Mouse (Mus musculus): ENCODE results near the gene Tsc22d4. TPM values are rescaled to one million over a fixed set of nuclear protein-coding genes. Genes with fewer than 3 reads are reported as not detected.
"Not testable (repeated sequence)": the region's sequence is repeated elsewhere in the genome, so short reads cannot be mapped to it uniquely, and the experiment has no call there.

The Tsc22d4 gene
- total RNA-seq, 2 experiments from 2014 or later, result 240 to 253 TPM

- DNase-seq, result peak; percentile 75 to 87
These were observed 4.3 kb upstream of the Tsc22d4 start, which contains the start of gene Nyap1 for GRCm38 (mm10) chr5:137741023-137741931. Nyap1 (minus strand) TSS chr5:137741607.

DNA sequence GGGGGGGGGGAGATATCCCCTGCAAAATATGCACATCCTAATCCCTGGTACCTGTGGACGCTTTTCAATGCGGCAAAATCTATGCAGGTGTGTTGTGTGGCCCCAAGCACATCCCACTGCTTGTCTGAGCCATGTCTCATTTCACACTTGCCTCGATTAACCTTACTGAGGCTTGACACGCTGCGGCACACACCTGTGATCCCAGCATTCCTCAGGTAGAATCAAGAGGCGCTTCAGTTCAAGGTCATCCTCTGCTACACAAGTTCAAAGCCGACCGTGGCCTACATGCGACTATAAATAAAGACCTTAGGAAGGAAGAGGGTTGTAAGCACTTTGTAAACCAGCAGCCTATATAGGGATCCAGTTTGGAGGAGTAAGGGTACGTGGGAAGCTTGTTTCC is 3.5 kb upstream of the Tsc22d4 start:
- DNase-seq, result no peak

GRCm38 (mm10) chr5:137742836-137743235 is 2.7 kb upstream of the Tsc22d4 start:
- DNase-seq, result no peak

DNA sequence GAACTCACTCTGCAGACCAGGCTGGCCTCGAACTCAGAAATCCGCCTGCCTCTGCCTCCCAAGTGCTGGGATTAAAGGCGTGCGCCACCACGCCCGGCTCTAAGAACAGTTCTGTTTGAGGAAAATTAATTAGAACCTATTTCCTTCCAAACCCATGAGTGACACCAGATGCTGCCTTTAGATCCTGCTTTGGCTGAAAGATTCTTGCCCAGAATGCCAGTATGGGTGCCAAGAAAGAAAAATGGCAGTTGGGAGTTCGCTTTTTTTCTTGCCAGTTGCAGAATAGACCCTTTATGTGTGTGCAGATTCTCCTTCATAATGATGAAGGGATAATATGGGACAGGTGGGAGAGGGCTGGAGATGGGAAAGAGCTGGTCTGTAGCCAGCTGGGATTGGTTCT is 1.3 kb upstream of the Tsc22d4 start:
- no peak for DNase-seq

DNA sequence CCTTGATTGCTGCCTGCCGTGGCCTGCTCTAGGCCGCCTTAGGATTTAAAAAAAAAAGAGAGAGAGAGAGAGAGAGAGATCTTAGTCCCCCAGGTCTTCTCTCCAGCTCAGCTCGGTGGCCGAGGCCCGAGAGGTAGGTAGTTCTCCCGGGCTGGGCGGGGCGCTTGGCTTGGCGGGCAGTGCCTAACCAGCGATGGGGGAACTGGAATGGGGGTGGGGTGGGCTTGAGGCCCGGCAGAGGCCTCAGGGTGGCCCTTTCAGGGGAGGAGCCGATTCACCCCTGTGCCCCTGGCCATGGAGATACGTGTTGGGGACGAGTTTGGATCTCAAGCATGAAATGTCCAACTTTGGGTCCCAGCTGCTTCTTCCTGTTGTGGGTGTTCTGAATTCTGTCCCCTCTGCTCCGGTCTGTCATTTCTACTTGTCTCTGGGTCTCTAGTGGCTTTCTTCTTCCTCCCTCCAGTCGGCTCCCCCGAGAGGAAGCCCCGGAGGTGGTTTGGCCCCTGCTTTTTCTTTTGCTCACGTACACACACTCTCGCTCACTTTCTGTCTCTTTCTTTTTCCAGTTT is 836 bp downstream of the Tsc22d4 start:
- DNase-seq, result peak; percentile 82 to 85

- DNase-seq, result no peak
These were observed 1.4 kb downstream of the Tsc22d4 start for GRCm38 (mm10) chr5:137746851-137747325.

DNA sequence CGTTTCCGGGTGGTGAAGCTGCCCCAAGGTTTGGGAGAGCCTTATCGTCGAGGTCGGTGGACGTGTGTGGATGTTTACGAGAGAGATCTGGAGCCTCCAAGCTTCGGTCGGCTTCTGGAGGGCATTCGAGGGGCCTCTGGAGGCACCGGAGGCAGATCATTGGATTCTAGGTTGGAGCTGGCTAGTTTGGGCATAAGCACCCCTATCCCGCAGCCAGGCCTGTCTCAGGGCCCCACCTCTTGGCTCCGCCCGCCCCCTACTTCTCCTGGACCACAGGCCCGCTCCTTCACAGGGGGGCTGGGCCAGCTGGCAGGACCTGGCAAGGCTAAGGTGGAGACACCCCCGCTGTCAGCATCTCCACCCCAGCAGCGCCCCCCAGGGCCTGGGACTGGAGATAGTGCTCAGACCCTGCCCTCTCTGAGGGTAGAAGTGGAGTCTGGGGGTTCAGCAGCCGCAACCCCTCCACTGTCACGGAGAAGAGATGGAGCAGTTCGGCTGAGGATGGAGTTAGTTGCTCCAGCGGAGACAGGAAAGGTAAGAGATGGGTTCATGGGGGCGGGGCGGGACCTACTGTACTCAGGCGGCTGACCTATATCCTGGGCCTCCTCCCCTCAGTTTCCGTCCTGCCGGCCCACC is 1.9 kb downstream of the Tsc22d4 start:
- peak; percentile 72 to 76 for DNase-seq

DNA sequence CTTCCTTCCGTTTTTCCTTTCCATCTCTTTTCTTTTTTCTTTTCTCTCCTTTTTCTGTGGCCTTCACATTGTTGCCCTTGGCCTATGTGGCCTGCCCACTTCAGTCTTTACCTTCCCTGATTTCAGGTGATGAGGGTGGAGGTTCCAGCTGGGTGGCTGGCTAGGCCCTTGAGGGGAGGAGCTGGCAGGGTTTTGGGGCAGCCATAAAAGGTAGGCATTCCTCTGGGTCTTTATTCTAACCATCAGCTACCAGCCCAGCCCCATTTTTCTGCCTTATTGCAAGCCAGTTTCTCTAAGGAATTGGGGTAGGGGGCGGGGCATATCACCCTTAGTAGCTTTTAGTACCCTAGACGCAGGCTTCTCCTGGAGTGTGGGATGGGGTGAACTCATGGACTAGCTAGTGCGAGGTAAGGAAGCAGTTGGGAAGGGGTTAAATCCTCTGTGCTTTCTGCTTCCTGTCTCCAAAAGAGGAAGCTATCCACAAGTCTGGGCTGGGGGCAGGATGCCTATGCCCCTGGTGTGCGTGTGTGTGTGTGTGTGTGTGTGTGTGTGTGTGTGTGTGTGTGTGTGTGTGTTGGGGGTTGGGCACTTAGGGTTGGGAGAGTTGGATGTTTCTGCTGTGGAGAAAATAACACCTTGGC is 2.7 kb downstream of the Tsc22d4 start:
- DNase-seq, result peak; percentile 54 to 68

- peak; percentile 49 to 53 for DNase-seq
These were observed 3.8 kb downstream of the Tsc22d4 start for GRCm38 (mm10) chr5:137749196-137749836.

- DNase-seq, result not testable (repeated sequence)
These were observed 4.7 kb downstream of the Tsc22d4 start for GRCm38 (mm10) chr5:137750212-137750611.

DNA sequence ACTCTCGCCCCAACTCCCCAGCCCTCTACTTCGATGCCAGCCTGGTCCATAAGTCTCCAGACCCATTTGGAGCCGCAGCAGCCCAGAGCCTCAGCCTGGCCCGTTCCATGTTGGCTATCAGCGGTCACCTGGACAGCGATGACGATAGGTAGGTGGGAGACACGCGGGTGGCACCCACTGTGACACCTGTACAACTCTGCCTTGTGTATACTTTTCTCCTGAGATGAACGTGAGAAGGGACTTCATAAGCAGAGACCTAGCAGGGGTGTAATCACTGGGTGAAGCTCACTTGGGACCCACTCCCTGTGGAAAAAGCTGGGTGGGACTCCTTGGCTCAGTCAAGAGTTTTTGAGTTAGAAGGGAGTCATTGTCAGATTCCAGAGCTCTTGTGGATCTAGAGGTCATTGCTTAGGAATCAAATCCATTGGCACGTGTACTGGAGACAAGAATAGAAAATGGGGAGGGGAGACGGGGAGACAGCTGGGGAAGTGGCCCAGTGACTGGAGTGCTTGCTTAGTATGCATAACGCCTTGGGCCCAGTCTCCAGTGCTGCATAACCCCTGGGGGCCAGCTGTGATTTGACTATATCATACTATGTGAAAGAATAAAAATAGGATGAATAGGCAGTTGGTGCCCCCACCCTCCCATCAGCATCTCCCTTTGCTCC is 5.8 kb downstream of the Tsc22d4 start:
- DNase-seq, result peak; percentile 53 to 65

GRCm38 (mm10) chr5:137751988-137752387 is 6.5 kb downstream of the Tsc22d4 start:
- DNase-seq, result no peak

GRCm38 (mm10) chr5:137753111-137753832 is 7.7 kb downstream of the Tsc22d4 start:
- DNase-seq, result peak; percentile 59 to 72

DNA sequence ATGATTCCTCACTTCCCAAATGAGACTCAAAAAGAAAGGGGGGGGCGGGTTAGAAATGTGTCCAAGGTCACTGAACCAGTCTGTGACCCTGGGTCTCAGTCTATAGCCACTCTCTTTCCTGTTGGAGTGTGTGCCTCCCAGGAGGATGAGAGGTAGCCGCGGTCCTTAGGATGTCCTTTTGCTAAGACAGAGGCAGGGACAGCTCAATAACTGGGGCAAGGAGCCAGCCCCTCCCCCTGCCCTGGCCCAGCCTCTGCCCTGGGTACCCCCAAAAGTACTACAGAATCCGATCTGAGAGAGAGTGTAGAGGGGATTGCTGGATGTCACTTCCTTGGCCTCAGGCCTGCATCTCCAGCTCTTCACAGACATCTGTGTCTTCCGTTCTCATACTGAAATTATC is 9.9 kb downstream of the Tsc22d4 start:
- DNase-seq, result no peak

DNA sequence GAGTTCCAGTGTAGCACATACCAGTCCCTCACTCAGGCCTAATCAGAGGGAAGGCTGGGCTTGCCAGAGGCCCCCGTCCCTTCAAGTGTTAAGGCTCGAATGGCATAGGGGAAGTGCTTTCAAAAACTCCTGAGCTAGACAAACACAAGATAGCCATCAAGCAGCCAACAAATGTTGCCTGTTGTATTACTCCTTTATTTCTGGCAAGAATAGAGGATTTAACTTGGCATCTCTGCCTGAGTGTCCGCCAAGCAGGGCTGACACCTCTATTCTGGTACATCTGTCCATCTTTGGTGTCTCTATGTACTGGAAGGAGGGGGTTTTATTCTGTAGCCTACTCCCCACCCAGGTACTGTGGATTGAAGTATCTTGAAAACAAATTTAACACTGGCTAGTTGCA is 10.6 kb downstream of the Tsc22d4 start:
- DNase-seq, result no peak

GRCm38 (mm10) chr5:137756882-137757661 is 11.5 kb downstream of the Tsc22d4 start:
- peak; percentile 88 to 94 for DNase-seq

DNA sequence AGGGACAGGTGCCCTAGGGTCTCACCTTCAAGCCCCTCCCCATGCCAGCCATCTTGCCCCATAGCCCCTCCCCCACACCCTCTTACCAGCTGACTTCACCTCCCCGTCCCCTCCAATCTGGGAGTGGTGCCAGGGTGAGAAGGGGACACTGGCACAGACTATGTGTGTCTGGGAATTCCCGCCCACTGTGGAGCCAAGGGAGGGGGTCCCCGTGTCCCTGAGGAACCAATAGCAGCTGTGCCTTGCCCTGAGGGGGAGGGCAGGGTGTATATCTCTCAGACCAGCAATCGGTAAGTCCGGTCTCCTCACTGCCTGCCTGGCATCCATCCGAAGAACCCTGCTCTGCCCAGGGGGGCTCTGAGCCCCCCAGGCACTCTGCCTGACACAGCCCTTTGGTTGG is 12.4 kb downstream of the Tsc22d4 start:
- peak; percentile 58 to 61 for DNase-seq

DNA sequence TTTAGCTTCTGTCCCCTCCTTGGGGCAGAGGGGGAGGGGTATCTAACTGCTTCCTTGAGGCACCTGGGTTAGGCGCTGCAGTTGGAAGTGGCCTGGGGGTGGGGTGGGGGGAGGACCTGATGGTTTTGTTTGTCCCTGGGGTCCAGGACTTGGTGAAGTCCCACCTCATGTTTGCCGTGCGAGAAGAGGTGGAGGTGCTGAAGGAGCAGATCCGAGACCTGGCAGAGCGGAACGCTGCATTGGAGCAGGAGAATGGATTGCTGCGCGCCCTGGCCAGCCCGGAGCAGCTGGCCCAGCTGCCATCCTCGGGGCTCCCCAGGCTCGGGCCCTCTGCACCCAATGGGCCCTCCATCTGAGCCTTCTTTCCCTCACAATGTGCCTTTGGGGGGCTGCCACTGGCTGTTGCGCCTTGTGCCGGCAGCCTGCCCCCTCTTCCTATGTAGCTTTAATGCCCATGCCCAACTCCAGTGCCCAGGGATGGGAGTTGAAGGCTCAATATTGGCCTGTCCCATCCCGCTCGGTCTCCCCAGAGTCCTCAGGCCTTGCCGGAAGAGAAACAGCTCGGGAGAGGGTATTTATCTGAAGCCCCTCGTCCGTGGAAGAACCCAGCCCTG is 13.5 kb downstream of the Tsc22d4 start:
- no peak for DNase-seq

GRCm38 (mm10) chr5:137759971-137760412 is 14.5 kb downstream of the Tsc22d4 start:
- peak; percentile 90 to 91 for DNase-seq

Measured in heart, adult 18-20 months (tissue).